Mouse (Mus musculus) heart, embryonic 10.5 days (tissue): ENCODE results near the gene Slc41a2. TPM values are rescaled to one million over a fixed set of nuclear protein-coding genes. Genes with fewer than 3 reads are reported as not detected.

ENCODE experiments used
- DNase-seq: peaks from one replicate; pipeline ENCODE4 v3.0.0-alpha.2; 2017; ENCODE audit warnings: low spot score
- H3K27ac ChIP-seq: fragments of 300-500 bp; sonication (generic); 2 replicates; pipeline ENCODE4 v1.5.1; 2016; ENCODE audit warnings: mild to moderate bottlenecking
- H3K27me3 ChIP-seq: fragments of 300-500 bp; sonication (generic); 2 replicates; pipeline ENCODE4 v1.6.1; 2016; ENCODE audit warnings: mild to moderate bottlenecking; ENCODE audit not compliant: poor library complexity, insufficient read depth, severe bottlenecking
- H3K36me3 ChIP-seq: fragments of 300-500 bp; sonication (generic); 2 replicates; pipeline ENCODE4 v1.6.1; 2016; ENCODE audit warnings: mild to moderate bottlenecking, moderate library complexity
- H3K4me1 ChIP-seq: fragments of 300-500 bp; sonication (generic); 2 replicates; pipeline ENCODE4 v1.6.1; 2016; ENCODE audit warnings: mild to moderate bottlenecking
- H3K4me3 ChIP-seq: fragments of 300-500 bp; sonication (generic); 2 replicates; pipeline ENCODE4 v1.5.1; 2016; ENCODE audit warnings: mild to moderate bottlenecking, moderate library complexity
- H3K9me3 ChIP-seq: fragments of 300-500 bp; sonication (generic); 2 replicates; pipeline ENCODE4 v1.6.1; 2016; ENCODE audit warnings: mild to moderate bottlenecking, moderate library complexity
- WGBS: fragments of 180-500 bp; shearing (Covaris S2); methylation state at CpG from one replicate; pipeline ENCODE4 v1.1.7; 2016; 5-methylcytosine and 5-hydroxymethylcytosine counted together
- polyA plus RNA-seq: library from polyadenylated mRNA; unstranded; fragments of >200 nt; fragmentation: Nextera tagmentation; extraction: Ambion mirVana; gene quantifications from 2 replicates; pipeline ENCODE4 v1.2.1, GENCODE M21; 2016

The Slc41a2 gene
- polyA plus RNA-seq, 1 experiment from 2014 or later = 0.15 TPM

DNA sequence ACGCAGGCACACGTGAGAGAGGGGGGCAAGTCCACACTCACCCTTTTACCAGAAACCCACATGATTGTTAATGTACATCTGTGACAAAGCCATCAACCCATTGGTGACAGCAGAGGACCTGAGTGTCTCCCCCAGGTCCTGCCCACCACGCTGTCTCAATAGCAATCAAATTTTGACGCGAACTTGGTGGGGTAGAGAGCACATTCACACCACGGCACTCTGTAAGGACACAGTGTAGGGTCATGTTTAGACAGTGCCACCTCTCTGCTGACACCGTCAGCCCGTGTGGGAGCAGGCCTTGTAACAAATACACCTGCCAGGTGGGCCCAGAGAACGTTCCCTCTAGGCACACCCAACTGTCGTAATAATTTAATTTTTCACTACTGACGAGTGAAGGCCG lies 128.3 kb downstream of the Slc41a2 start:
- no peaks in the 10 kb centered on the region for H3K9me3 ChIP-seq
- H3K4me1 ChIP-seq = peaks cover 7% of the 10 kb centered on the region
- no peaks in the 10 kb centered on the region for H3K36me3 ChIP-seq
- 83% methylated on average over 12 of the region's 12 CpGs for WGBS
- DNase-seq = no peak
- H3K4me3 ChIP-seq = no peak overlapping the region
- no peaks in the 10 kb centered on the region for H3K27me3 ChIP-seq
- no peak overlapping the region for H3K27ac ChIP-seq

DNA sequence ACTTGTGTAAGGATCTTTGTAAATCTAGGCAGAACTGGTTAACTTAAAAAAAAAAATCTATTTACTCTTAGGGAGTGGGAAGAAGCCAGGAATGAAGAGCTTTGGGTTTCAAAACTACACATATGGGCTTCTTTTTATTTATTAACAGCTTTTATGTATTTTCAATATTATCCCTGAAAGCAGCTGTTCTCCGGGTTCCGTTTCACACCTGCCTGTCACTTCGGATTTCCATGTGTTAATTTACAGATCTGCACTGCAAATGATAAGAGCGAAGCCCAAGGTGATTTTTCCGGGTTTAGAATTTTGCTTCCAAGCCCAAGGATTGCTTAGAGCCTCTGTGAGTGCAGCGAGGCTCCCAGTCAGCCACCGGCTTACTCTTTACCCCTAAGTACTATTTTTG lies 129.2 kb downstream of the Slc41a2 start:
- Histone ChIP-seq H3K4me3 (no peak overlapping the region), H3K27ac (no peak overlapping the region), H3K27me3 (no peaks in the 10 kb centered on the region), H3K4me1 (peaks cover 7% of the 10 kb centered on the region), H3K36me3 (no peaks in the 10 kb centered on the region), H3K9me3 (no peaks in the 10 kb centered on the region)
- 80% methylated on average over 7 of the region's 7 CpGs for WGBS
- no peak for DNase-seq

DNA sequence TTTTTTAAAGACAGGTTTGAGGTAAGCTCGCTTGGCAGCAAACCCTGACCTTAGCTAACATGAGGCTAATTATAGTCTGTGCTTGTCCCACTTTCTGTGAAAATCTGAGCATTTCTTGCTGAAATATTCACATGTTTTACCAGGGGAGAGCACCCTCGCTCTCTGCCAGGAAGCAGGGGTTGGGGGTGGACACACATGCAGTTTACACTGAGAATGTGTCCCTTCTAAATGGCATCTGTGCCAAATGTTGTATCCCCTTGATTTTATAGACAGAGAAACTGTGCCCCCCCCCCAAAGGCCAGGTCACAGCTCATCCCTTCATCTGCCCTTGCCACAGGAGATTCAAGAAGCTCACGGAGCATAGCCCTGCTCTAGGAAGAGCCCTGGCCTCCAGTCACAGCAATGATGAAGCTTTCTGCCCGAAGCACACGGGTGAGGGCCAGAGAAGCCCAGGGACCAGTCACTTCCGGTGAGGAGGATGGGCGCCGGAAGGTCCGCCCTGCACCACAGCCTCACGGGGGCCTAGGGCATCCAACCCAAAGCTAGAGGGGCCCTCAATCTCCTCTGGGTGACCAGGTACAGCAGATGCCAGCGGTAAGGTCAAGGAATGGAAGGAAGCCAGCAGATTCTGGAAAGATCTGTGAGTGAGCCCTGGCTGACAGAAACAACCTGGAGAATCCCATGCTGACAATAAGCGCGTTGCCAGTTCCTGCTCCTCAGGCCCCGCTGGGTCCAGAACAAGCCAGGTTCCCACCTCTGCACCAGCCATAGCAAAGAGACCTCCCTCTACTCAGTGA lies 134.6 kb downstream of the Slc41a2 start:
- no peak for DNase-seq
- 84% methylated on average over 14 of the region's 14 CpGs for WGBS
- no peaks in the 10 kb centered on the region for H3K27me3 ChIP-seq
- no peak overlapping the region for H3K27ac ChIP-seq
- H3K4me1 ChIP-seq = peaks cover 10% of the 10 kb centered on the region; the same call in 1 of the 2 replicates
- no peaks in the 10 kb centered on the region for H3K36me3 ChIP-seq
- H3K9me3 ChIP-seq = no peaks in the 10 kb centered on the region
- no peak overlapping the region for H3K4me3 ChIP-seq

DNA sequence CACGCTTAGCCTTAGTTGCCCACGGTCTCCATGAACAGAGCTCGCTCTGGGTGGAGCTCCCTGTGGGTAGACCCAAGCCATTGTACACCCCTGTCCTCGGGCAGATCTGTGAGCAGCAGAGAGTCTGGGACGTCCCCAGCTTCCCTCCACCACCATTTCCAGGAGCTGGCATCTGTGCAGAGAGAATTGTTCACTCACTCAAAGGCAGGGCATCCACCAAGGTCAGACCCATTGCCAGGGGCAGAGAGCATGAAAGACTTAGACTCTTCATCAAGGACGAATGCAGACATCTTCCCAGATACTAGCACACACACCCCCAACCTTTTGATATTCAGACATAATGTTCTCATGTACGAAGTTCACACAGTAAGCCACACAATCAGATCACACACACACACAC lies 136.2 kb downstream of the Slc41a2 start:
- WGBS = 86% methylated on average over 7 of the region's 7 CpGs
- no peaks in the 10 kb centered on the region for H3K36me3 ChIP-seq
- DNase-seq = no peak
- H3K27ac ChIP-seq = no peak overlapping the region
- H3K9me3 ChIP-seq = no peaks in the 10 kb centered on the region
- peaks cover 10% of the 10 kb centered on the region; the same call in 1 of the 2 replicates for H3K4me1 ChIP-seq
- H3K27me3 ChIP-seq = no peaks in the 10 kb centered on the region
- H3K4me3 ChIP-seq = no peak overlapping the region

GRCm38 (mm10) chr10:83199290-83199689 lies 138.4 kb downstream of the Slc41a2 start:
- no peaks in the 10 kb centered on the region for H3K36me3 ChIP-seq
- H3K4me3 ChIP-seq = no peak overlapping the region
- 71% methylated on average over 9 of the region's 9 CpGs for WGBS
- H3K9me3 ChIP-seq = no peaks in the 10 kb centered on the region
- H3K27ac ChIP-seq = no peak overlapping the region
- peaks cover 19% of the 10 kb centered on the region for H3K4me1 ChIP-seq
- DNase-seq = peak; percentile 66
- H3K27me3 ChIP-seq = no peaks in the 10 kb centered on the region

DNA sequence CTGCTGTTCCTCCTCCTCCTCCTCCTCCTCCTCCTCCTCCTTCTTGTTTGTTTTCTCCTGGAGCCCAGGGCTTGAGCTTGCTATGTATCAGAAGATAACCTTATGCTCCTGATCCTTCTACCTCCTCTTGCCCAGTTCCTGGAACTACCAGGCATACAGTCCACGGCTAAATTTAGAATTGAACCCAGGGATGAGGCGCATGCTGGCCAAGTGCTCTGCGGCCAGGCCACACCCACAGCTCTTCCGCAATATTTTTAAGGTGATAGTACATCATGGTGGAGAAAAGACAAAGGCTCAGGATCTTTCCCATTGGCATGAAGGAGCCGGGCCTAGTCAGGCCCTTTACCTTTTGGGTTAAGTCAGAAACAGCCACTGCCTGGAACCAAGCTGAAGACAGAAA lies 139.0 kb downstream of the Slc41a2 start:
- Histone ChIP-seq H3K9me3 (no peaks in the 10 kb centered on the region), H3K27ac (no peak overlapping the region), H3K4me1 (peaks cover 19% of the 10 kb centered on the region), H3K4me3 (no peak overlapping the region), H3K27me3 (no peaks in the 10 kb centered on the region), H3K36me3 (no peaks in the 10 kb centered on the region)
- 42% methylated on average over 5 of the region's 5 CpGs for WGBS
- no peak for DNase-seq

GRCm38 (mm10) chr10:83197690-83198336 lies 139.9 kb downstream of the Slc41a2 start:
- Histone ChIP-seq H3K27ac (no peak overlapping the region), H3K36me3 (no peaks in the 10 kb centered on the region), H3K27me3 (no peaks in the 10 kb centered on the region), H3K4me1 (peaks cover 19% of the 10 kb centered on the region), H3K4me3 (no peak overlapping the region), H3K9me3 (no peaks in the 10 kb centered on the region)
- DNase-seq = peak; percentile 71
- WGBS = 52% methylated on average over 11 of the region's 11 CpGs

DNA sequence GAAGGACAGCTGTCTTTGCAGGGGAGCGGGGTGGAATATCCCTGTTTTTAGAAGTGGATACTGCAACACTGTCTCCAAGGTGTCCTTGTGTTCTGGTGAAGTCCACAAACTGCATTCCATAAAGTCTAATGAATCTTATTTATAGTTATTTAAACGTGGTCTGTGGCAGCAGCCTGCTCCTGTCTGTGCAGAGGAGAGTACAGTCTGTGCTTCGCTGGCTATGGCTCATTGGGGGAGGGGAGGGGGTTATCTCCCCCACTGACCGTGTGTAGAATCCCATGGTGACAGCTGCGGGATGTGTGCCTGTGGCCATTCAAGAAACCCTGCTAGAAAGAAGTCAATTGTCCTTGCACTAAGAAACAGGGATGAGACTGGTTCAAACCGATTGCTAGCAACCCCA lies 145.7 kb downstream of the Slc41a2 start:
- 50% methylated on average over 6 of the region's 6 CpGs for WGBS
- DNase-seq = no peak
- Histone ChIP-seq H3K27ac (no peak overlapping the region), H3K36me3 (peaks cover 8% of the 10 kb centered on the region; the same call in 1 of the 2 replicates), H3K27me3 (no peaks in the 10 kb centered on the region), H3K4me3 (no peak overlapping the region), H3K9me3 (no peaks in the 10 kb centered on the region), H3K4me1 (peaks cover 15% of the 10 kb centered on the region)

DNA sequence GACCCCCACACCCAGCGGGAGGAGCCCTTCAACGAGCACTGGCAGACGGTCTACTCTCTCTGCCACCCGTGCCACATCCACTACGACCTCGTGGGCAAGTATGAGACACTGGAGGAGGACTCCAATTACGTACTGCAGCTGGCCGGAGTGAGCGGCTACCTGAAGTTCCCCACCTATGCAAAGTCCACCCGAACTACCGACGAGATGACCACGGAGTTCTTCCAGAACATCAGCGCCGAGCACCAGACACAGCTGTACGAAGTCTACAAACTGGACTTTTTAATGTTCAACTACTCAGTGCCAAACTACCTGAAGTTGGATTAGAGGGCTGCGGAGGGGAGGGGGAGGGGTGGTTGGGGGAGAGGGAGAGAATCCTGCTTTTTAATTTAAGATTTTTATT lies 146.2 kb downstream of the Slc41a2 start:
- WGBS = 94% methylated on average over 17 of the region's 17 CpGs
- no peak for DNase-seq
- Histone ChIP-seq H3K36me3 (peaks cover 8% of the 10 kb centered on the region; the same call in 1 of the 2 replicates), H3K27ac (no peak overlapping the region), H3K9me3 (no peaks in the 10 kb centered on the region), H3K4me3 (no peak overlapping the region), H3K4me1 (peaks cover 18% of the 10 kb centered on the region), H3K27me3 (no peaks in the 10 kb centered on the region)

DNA sequence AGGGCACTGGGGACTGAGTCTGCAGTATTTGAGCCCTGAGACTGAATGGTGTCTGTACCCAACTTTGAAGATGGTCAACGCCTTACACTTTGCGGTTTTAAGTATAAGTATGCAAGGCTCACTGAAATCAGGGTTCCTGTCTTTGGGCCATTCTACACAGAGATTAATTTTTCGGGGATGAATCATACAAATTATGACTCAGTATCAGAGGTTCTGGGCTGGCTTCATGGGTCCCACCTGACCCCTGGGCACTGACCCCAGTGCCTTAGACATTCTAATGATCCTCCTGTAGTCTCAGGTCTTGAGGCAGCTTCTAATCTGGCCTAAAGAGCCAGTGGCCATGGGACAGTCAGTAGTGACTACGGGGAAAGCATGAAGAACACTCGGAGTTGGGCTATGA lies 148.6 kb downstream of the Slc41a2 start:
- DNase-seq = no peak
- H3K9me3 ChIP-seq = no peaks in the 10 kb centered on the region
- H3K4me3 ChIP-seq = no peak overlapping the region
- no peak overlapping the region for H3K27ac ChIP-seq
- peaks cover 15% of the 10 kb centered on the region for H3K4me1 ChIP-seq
- H3K36me3 ChIP-seq = peaks cover 8% of the 10 kb centered on the region; the same call in 1 of the 2 replicates
- 88% methylated on average over 5 of the region's 5 CpGs for WGBS
- H3K27me3 ChIP-seq = no peaks in the 10 kb centered on the region

GRCm38 (mm10) chr10:83186984-83187383 lies 150.7 kb downstream of the Slc41a2 start:
- Histone ChIP-seq H3K9me3 (no peaks in the 10 kb centered on the region), H3K4me1 (peaks cover 34% of the 10 kb centered on the region), H3K36me3 (peaks cover 8% of the 10 kb centered on the region; the same call in 1 of the 2 replicates), H3K4me3 (no peak overlapping the region), H3K27ac (0 out of 2 replicates have a peak overlapping the region, but pooled peaks have one; percentile 9), H3K27me3 (no peaks in the 10 kb centered on the region)
- WGBS = 47% methylated on average over 5 of the region's 5 CpGs
- no peak for DNase-seq

GRCm38 (mm10) chr10:83186167-83186566 lies 151.5 kb downstream of the Slc41a2 start:
- Histone ChIP-seq H3K36me3 (peaks cover 5% of the 10 kb centered on the region; the same call in 1 of the 2 replicates), H3K27me3 (peaks cover 2% of the 10 kb centered on the region; the same call in 1 of the 2 replicates), H3K4me1 (peaks cover 38% of the 10 kb centered on the region), H3K27ac (no peak overlapping the region), H3K4me3 (no peak overlapping the region), H3K9me3 (no peaks in the 10 kb centered on the region)
- no peak for DNase-seq
- 88% methylated on average over 8 of the region's 8 CpGs for WGBS

- WGBS = 90% methylated on average over 6 of the region's 6 CpGs
- no peaks in the 10 kb centered on the region for H3K9me3 ChIP-seq
- H3K27me3 ChIP-seq = peaks cover 7% of the 10 kb centered on the region; the same call in 1 of the 2 replicates
- no peaks in the 10 kb centered on the region for H3K36me3 ChIP-seq
- no peak overlapping the region for H3K27ac ChIP-seq
- H3K4me3 ChIP-seq = no peak overlapping the region
- H3K4me1 ChIP-seq = peaks cover 38% of the 10 kb centered on the region
- DNase-seq = no peak
Observed at GRCm38 (mm10) chr10:83185121-83185520, 152.6 kb downstream of the Slc41a2 start.
